11 mouse cellular contexts compared by ENCODE assay signal in genomic region chr6:134647621-134648020, GRCm38 (mm10). TPM values are rescaled to one million over a fixed set of nuclear protein-coding genes. Genes with fewer than 3 reads are reported as not detected.
DNase-seq lines count a peak whose midpoint lies in the region; ATAC-seq and TF ChIP-seq lines count a peak whose summit lies in the region.
"Had no signal": no experiment of that assay in that cellular context is flagged by ENCODE, and none has a peak within 500 bp of the region (broad histone marks: within the 10 kb centered on the region; RNA-seq: fewer than 3 reads in every experiment).

No protein-coding gene starts in this region.

- no peaks in the 10 kb centered on the region; the same call in 1 of the 2 replicates for H3K4me1 ChIP-seq in forebrain, postnatal 0 days (ENCODE audit: insufficient read depth)

- no peaks in the 10 kb centered on the region for H3K27me3 ChIP-seq in forebrain, postnatal 0 days (ENCODE audit: insufficient read depth, low read length)

- no peak for TF ChIP-seq CTCF in forebrain, postnatal 0 days (IDR thresholded peaks at IDR 0.05; ENCODE audit: low read depth)

- H3K36me3 ChIP-seq in forebrain, postnatal 0 days (ENCODE audit: insufficient read depth): peaks cover 12% of the 10 kb centered on the region; the same call in 1 of the 2 replicates

- 9% methylated on average over 5 of the region's 5 CpGs for WGBS in forebrain, postnatal 0 days

- peak overlapping the region; percentile 42; the same call in 1 of the 2 replicates for H3K27ac ChIP-seq in forebrain, postnatal 0 days (ENCODE audit: low read depth, low read length)

- H3K9ac ChIP-seq in forebrain, postnatal 0 days: no peak overlapping the region
- H3K9ac ChIP-seq: liver, postnatal 0 days had no signal

- ATAC-seq in CD4-positive, CD25-positive, alpha-beta regulatory T cell, adult 4 months: peak; percentile 63
- ATAC-seq in forebrain, postnatal 0 days: peak; percentile 64; the same call in 1 of the 2 replicates
- ATAC-seq: liver, postnatal 0 days had no signal

- H3K4me3 ChIP-seq in forebrain, postnatal 0 days (ENCODE audit: low read depth, low read length): no peak overlapping the region
- H3K4me3 ChIP-seq: erythroblast, embryonic 14.5 days had no signal

- DNase-seq in layer of hippocampus, adult 9-11 months: peak; percentile 40
- no peak for DNase-seq in layer of hippocampus, postnatal 10 days (ENCODE audit: low spot score in 2 of 2)
- DNase-seq in brain, adult 2 months (ENCODE audit: low read depth, low spot score): peak; percentile 43
- no peak for DNase-seq in forebrain, postnatal 0 days
- DNase-seq in urinary bladder, postnatal 10 days (ENCODE audit: low spot score): no peak
- no peak for DNase-seq in urinary bladder, postnatal 25 days (ENCODE audit: low spot score)
- DNase-seq: liver, postnatal 0 days; right cerebral cortex, postnatal 4 days; thymus, adult 18-20 months had no signal

- H3K9me3 ChIP-seq in forebrain, postnatal 0 days (ENCODE audit: low read length): no peaks in the 10 kb centered on the region

- no peak overlapping the region for H3K4me2 ChIP-seq in forebrain, postnatal 0 days (ENCODE audit: low read depth)

RNA-seq across cellular contexts. Expression of gene Borcs5, which starts 8.3 kb away (rescaled TPM):
- 10 to 100 TPM; 25.7 to 26.7 TPM for total RNA-seq in layer of hippocampus, postnatal 10 days (2021)
- 10 to 100 TPM in 1 of 2 experiments, 1 to 10 TPM in 1; 9.2 to 10.6 TPM for polyA plus RNA-seq in CD4-positive, CD25-positive, alpha-beta regulatory T cell, adult 4 months (2017; shearing (Covaris generic))
- 37.4 and 41.2 TPM in 2 replicates for total RNA-seq in forebrain, postnatal 0 days (2014; rRNA removed)
- 42.6 and 44.2 TPM in 2 replicates for polyA plus RNA-seq in forebrain, postnatal 0 days (2015; fragmentation: Nextera tagmentation; extraction: Ambion mirVana)

RNA-seq across cellular contexts. Expression of gene Mansc1, which starts 15.3 kb away (rescaled TPM):
- total RNA-seq in layer of hippocampus, postnatal 10 days (2021): 1 to 10 TPM; 3.5 to 3.9 TPM
- 10 to 100 TPM; 11.2 to 11.3 TPM for polyA plus RNA-seq in CD4-positive, CD25-positive, alpha-beta regulatory T cell, adult 4 months (2017; shearing (Covaris generic))
- total RNA-seq in forebrain, postnatal 0 days (2014; rRNA removed): 1.2 and 2.8 TPM in 2 replicates
- 1.4 and 1.9 TPM in 2 replicates for polyA plus RNA-seq in forebrain, postnatal 0 days (2015; fragmentation: Nextera tagmentation; extraction: Ambion mirVana)
- polyA plus RNA-seq: erythroblast, embryonic 14.5 days had no signal

Comparison
In these comparisons a context has a peak if more than half of its experiments do, and no peak if none do; other contexts are left out.
1. DNase-seq: peak in layer of hippocampus, adult 9-11 months (single experiment) and brain, adult 2 months (single experiment); none in layer of hippocampus, postnatal 10 days (0 of 2), forebrain, postnatal 0 days (single experiment), urinary bladder, postnatal 10 days (single experiment) and urinary bladder, postnatal 25 days (single experiment).